Mouse (Mus musculus): ENCODE results near the gene Bsg.
A peak's percentile ranks its signal among the peaks of the same experiment; 100 is the strongest.
"Not testable (repeated sequence)": the region's sequence is repeated elsewhere in the genome, so short reads cannot be mapped to it uniquely, and the experiment has no call there.

Gene Bsg

GRCm38 (mm10) chr10:79732500-79732899, 28.2 kb downstream of the Bsg start:
- peak; percentile 64 for DNase-seq (ENCODE audit: low read depth, low spot score)

- DNase-seq (ENCODE audit: low read depth, low spot score) = no peak
Observed at GRCm38 (mm10) chr10:79733847-79734246, 29.6 kb downstream of the Bsg start.

GRCm38 (mm10) chr10:79735361-79735760, 31.1 kb downstream of the Bsg start:
- no peak for DNase-seq (ENCODE audit: low read depth, low spot score)

GRCm38 (mm10) chr10:79736706-79737105, 32.4 kb downstream of the Bsg start:
- no peak for DNase-seq (ENCODE audit: low read depth, low spot score)

GRCm38 (mm10) chr10:79738259-79738658, 34.0 kb downstream of the Bsg start:
- DNase-seq (ENCODE audit: low read depth, low spot score) = no peak

- DNase-seq (ENCODE audit: low read depth, low spot score) = peak; percentile 56
Observed at GRCm38 (mm10) chr10:79739234-79739633, 34.9 kb downstream of the Bsg start.

- DNase-seq (ENCODE audit: low read depth, low spot score) = no peak
Observed at GRCm38 (mm10) chr10:79740863-79741262, 36.6 kb downstream of the Bsg start.

- no peak for DNase-seq (ENCODE audit: low read depth, low spot score)
Observed at GRCm38 (mm10) chr10:79743161-79743560, 38.9 kb downstream of the Bsg start.

GRCm38 (mm10) chr10:79743650-79744365, 39.5 kb downstream of the Bsg start:
- no peak for DNase-seq (ENCODE audit: low read depth, low spot score)

- DNase-seq (ENCODE audit: low read depth, low spot score) = no peak
Observed at GRCm38 (mm10) chr10:79745411-79745810, 41.1 kb downstream of the Bsg start.

- DNase-seq (ENCODE audit: low read depth, low spot score) = peak; percentile 99
Observed at GRCm38 (mm10) chr10:79745898-79746773, 41.8 kb downstream of the Bsg start, which contains the start of gene Polrmt. Polrmt (minus strand) TSS chr10:79746581.

GRCm38 (mm10) chr10:79746774-79747151, 42.5 kb downstream of the Bsg start:
- DNase-seq (ENCODE audit: low read depth, low spot score) = no peak

- no peak for DNase-seq (ENCODE audit: low read depth, low spot score)
Observed at GRCm38 (mm10) chr10:79748496-79748895, 44.2 kb downstream of the Bsg start.

GRCm38 (mm10) chr10:79754856-79755516, 50.7 kb downstream of the Bsg start, which contains the start of gene Fgf22:
Fgf22 (plus strand) TSS chr10:79755076.
- DNase-seq (ENCODE audit: low read depth, low spot score) = peak; percentile 76

- DNase-seq (ENCODE audit: low read depth, low spot score) = no peak
Observed at GRCm38 (mm10) chr10:79755854-79756253, 51.6 kb downstream of the Bsg start.

- DNase-seq (ENCODE audit: low read depth, low spot score) = no peak
Observed at GRCm38 (mm10) chr10:79756660-79757059, 52.4 kb downstream of the Bsg start.

GRCm38 (mm10) chr10:79759675-79760074, 55.4 kb downstream of the Bsg start:
- DNase-seq (ENCODE audit: low read depth, low spot score) = not testable (repeated sequence)

- DNase-seq (ENCODE audit: low read depth, low spot score) = no peak
Observed at GRCm38 (mm10) chr10:79760603-79761143, 56.4 kb downstream of the Bsg start.
